15 mouse cellular contexts compared by ENCODE assay signal in the genomic region with DNA sequence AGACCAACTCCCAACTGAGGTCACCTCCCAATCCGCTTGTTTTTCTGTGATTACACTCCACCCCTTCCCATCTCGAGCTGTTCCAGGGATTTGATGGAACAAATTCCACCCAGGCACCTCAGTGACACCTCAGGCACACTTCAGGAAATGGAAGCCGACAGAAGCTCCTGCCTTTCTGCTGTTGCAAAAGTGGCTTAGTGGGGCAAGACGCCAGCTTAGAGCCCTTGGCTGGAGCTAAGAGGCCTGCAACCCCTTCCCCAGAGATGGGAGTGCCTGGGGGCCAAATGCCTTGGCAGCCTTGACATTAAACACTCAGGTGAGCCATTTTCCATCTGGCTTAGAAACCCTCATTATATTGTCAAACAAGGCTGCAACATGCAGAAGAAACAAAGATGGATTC. TPM values are rescaled to one million over a fixed set of nuclear protein-coding genes. Genes with fewer than 3 reads are reported as not detected.
"Had no signal": no experiment of that assay in that cellular context is flagged by ENCODE, and none has a peak within 500 bp of the region (broad histone marks: within the 10 kb centered on the region; RNA-seq: fewer than 3 reads in every experiment).

No protein-coding gene starts in this region.

- H3K4me1 ChIP-seq: neural tube, embryonic 15.5 days had no signal

- H3K4me3 ChIP-seq: liver, embryonic 13.5 days; lung, embryonic 15.5 days; myocyte; neural tube, embryonic 15.5 days had no signal

- H3K9ac ChIP-seq: liver, embryonic 13.5 days; liver, postnatal 0 days; lung, embryonic 15.5 days; neural tube, embryonic 15.5 days had no signal

- H3K27ac ChIP-seq: liver, embryonic 13.5 days; lung, embryonic 15.5 days; neural tube, embryonic 15.5 days had no signal

- H3K36me3 ChIP-seq: liver, embryonic 13.5 days; lung, embryonic 15.5 days; neural tube, embryonic 15.5 days had no signal

- DNase-seq: kidney, adult 2 months; kidney, postnatal 36 days; layer of hippocampus, adult 9-11 months; layer of hippocampus, postnatal 36 days; liver, embryonic 13.5 days; liver, postnatal 0 days; lung, postnatal 36 days; midbrain, embryonic 14.5 days; right cerebral cortex, adult 18-20 months; right cerebral cortex, postnatal 25 days; thymus, postnatal 4 days had no signal

- ATAC-seq: intestine, embryonic 16.5 days; liver, postnatal 0 days had no signal

- H3K4me2 ChIP-seq: liver, embryonic 13.5 days; lung, embryonic 15.5 days; neural tube, embryonic 15.5 days had no signal

- H3K27me3 ChIP-seq: liver, embryonic 13.5 days; lung, embryonic 15.5 days; neural tube, embryonic 15.5 days had no signal

- H3K9me3 ChIP-seq: liver, embryonic 13.5 days; lung, embryonic 15.5 days; neural tube, embryonic 15.5 days had no signal

RNA-seq across cellular contexts. Expression of a gene that starts 29.0 kb away (rescaled TPM):
- polyA plus RNA-seq: myocyte had no signal
